In genomic region chr11:86356007-86356853, GRCm38 (mm10) we compare ENCODE assay signal across 8 mouse cellular contexts. TPM values are rescaled to one million over a fixed set of nuclear protein-coding genes. Genes with fewer than 3 reads are reported as not detected.
DNase-seq lines count a peak whose midpoint lies in the region; ATAC-seq lines count a peak whose summit lies in the region.

No protein-coding gene starts in this region.

- H3K27ac ChIP-seq in forebrain, embryonic 16.5 days (ENCODE audit: low read length), result no peak overlapping the region
- H3K27ac ChIP-seq in limb, embryonic 15.5 days, result peak overlapping the region; percentile 95

- H3K4me3 ChIP-seq in forebrain, embryonic 16.5 days (replicated peaks; ENCODE audit: low read length), result peak overlapping the region; percentile 70
- peak overlapping the region; percentile 93 for H3K4me3 ChIP-seq in limb, embryonic 15.5 days

- no peaks in the 10 kb centered on the region for H3K9me3 ChIP-seq in forebrain, embryonic 16.5 days (ENCODE audit: control insufficient read depth, low read length)
- no peaks in the 10 kb centered on the region for H3K9me3 ChIP-seq in limb, embryonic 15.5 days

- 3% methylated on average over 13 of the region's 13 CpGs for WGBS in forebrain, embryonic 16.5 days
- 5% methylated on average over 13 of the region's 13 CpGs for WGBS in limb, embryonic 15.5 days

- H3K9ac ChIP-seq in forebrain, embryonic 16.5 days (replicated peaks; ENCODE audit: low read depth, low read length), result peak overlapping the region; percentile 35; the same call in 1 of the 2 replicates
- peak overlapping the region; percentile 88; the same call in 1 of the 2 replicates for H3K9ac ChIP-seq in limb, embryonic 15.5 days

- ATAC-seq in forebrain, embryonic 16.5 days, result no peak
- ATAC-seq in limb, embryonic 15.5 days (ENCODE audit: insufficient number of reproducible peaks, low FRiP score, low TSS enrichment, low read depth), result no peak

- peak overlapping the region; percentile 85 for H3K4me2 ChIP-seq in forebrain, embryonic 16.5 days (ENCODE audit: low read length)
- peak overlapping the region; percentile 49 for H3K4me2 ChIP-seq in limb, embryonic 15.5 days

- no peaks in the 10 kb centered on the region for H3K27me3 ChIP-seq in forebrain, embryonic 16.5 days (replicated peaks; ENCODE audit: control insufficient read depth, insufficient read depth, low read length)
- no peaks in the 10 kb centered on the region for H3K27me3 ChIP-seq in limb, embryonic 15.5 days

- peak; percentile 46 for DNase-seq in kidney, adult 9 months
- no peak for DNase-seq in kidney, postnatal 25 days
- peak; percentile 55 for DNase-seq in NIH3T3 (ENCODE audit: low read depth)
- peak; percentile 40 for DNase-seq in skeletal muscle tissue, adult 2 months (ENCODE audit: low read depth, low spot score)
- DNase-seq in gastrocnemius, postnatal 10 days, result no peak
- no peak for DNase-seq in adrenal gland, adult 18-20 months (ENCODE audit: low spot score in 2 of 2)

- H3K36me3 ChIP-seq in forebrain, embryonic 16.5 days (ENCODE audit: control insufficient read depth, insufficient read depth), result no peaks in the 10 kb centered on the region
- H3K36me3 ChIP-seq in limb, embryonic 15.5 days, result peaks cover 14% of the 10 kb centered on the region

- H3K4me1 ChIP-seq in forebrain, embryonic 16.5 days (replicated peaks; ENCODE audit: control insufficient read depth, insufficient read depth, low read length), result peaks cover 25% of the 10 kb centered on the region
- peaks cover 16% of the 10 kb centered on the region for H3K4me1 ChIP-seq in limb, embryonic 15.5 days

RNA-seq across cellular contexts. Expression of gene Med13, which starts 1.2 kb away (rescaled TPM):
- polyA plus RNA-seq in forebrain, embryonic 16.5 days (2015; fragmentation: Nextera tagmentation; extraction: Ambion mirVana), result 13.2 and 15.2 TPM in 2 replicates
- 7.5 and 9.7 TPM in 2 replicates for polyA plus RNA-seq in limb, embryonic 15.5 days (2015; fragmentation: Nextera tagmentation; extraction: Ambion mirVana)
- total RNA-seq in gastrocnemius, postnatal 10 days (2021), result 10 to 100 TPM; 42.2 to 47.1 TPM
- 10 to 100 TPM; 42.3 to 42.5 TPM for total RNA-seq in adrenal gland, adult 18-20 months (2021)

Comparison
In these comparisons a context has a peak if more than half of its experiments do, and no peak if none do; other contexts are left out.
1. DNase-seq: peak in kidney, adult 9 months (single experiment), NIH3T3 (single experiment) and skeletal muscle tissue, adult 2 months (single experiment); none in kidney, postnatal 25 days (0 of 2), gastrocnemius, postnatal 10 days (single experiment) and adrenal gland, adult 18-20 months (0 of 2).